Mouse (Mus musculus) liver, embryonic 16.5 days (tissue): ENCODE results near the gene Atf7. TPM values are rescaled to one million over a fixed set of nuclear protein-coding genes. Genes with fewer than 3 reads are reported as not detected.

Experiments used
- ATAC-seq: fragments of 200-750 bp; cut with Nextera tagmentation; 2 replicates; pipeline ENCODE4 v1.8.0; 2017; ENCODE audit warnings: low read depth, mild to moderate bottlenecking, moderate number of reproducible peaks, moderate library complexity
- H3K27ac ChIP-seq: fragments of 300-500 bp; sonication (generic); 2 replicates; pipeline ENCODE4 v1.5.1; 2014; ENCODE audit warnings: mild to moderate bottlenecking, low read length
- H3K27me3 ChIP-seq: fragments of 300-500 bp; sonication (generic); 2 replicates; pipeline ENCODE4 v1.6.1; 2014; ENCODE audit warnings: low read depth, low read length, mixed read lengths; ENCODE audit not compliant: control insufficient read depth, insufficient read depth
- H3K36me3 ChIP-seq: fragments of 300-500 bp; sonication (generic); 2 replicates; pipeline ENCODE4 v1.6.1; 2014; ENCODE audit warnings: mild to moderate bottlenecking; ENCODE audit not compliant: control insufficient read depth, insufficient read depth
- H3K4me1 ChIP-seq: fragments of 300-500 bp; sonication (generic); 2 replicates; pipeline ENCODE4 v1.6.1; 2014; ENCODE audit warnings: low read depth, low read length, mixed read lengths; ENCODE audit not compliant: control insufficient read depth
- H3K4me2 ChIP-seq: fragments of 300-500 bp; sonication (generic); 2 replicates; pipeline ENCODE4 v1.6.1; 2014; ENCODE audit warnings: low read depth, low read length, mixed read lengths
- H3K4me3 ChIP-seq: fragments of 300-500 bp; sonication (generic); 2 replicates; pipeline ENCODE4 v1.5.1; 2014; ENCODE audit warnings: low read depth, mild to moderate bottlenecking, low read length
- H3K9ac ChIP-seq: fragments of 300-500 bp; sonication (generic); 2 replicates; pipeline ENCODE4 v1.6.1; 2014; ENCODE audit warnings: low read depth, low read length
- H3K9me3 ChIP-seq: fragments of 300-500 bp; sonication (generic); replicated peaks from 2 replicates; pipeline ENCODE4 v1.6.1; 2016; ENCODE audit warnings: low read length; ENCODE audit not compliant: control insufficient read depth
- WGBS: fragments of 180-500 bp; shearing (Covaris S2); extraction: QIAGEN DNeasy Blood & Tissue Kit; methylation state at CpG from one replicate; pipeline ENCODE4 v1.1.7; 2014; ENCODE audit not compliant: insufficient replicate concordance; 5-methylcytosine and 5-hydroxymethylcytosine counted together
- polyA plus RNA-seq: library from polyadenylated mRNA; unstranded; fragments of >200 nt; fragmentation: Nextera tagmentation; extraction: Ambion mirVana; gene quantifications from 2 replicates; pipeline ENCODE4 v1.2.1, GENCODE M21; 2015

The Atf7 gene
- polyA plus RNA-seq, 1 experiment from 2014 or later: 10.2 TPM

GRCm38 (mm10) chr15:102517631-102517975, 107.7 kb downstream of the Atf7 start:
- peak overlapping the region; percentile 69 for H3K9ac ChIP-seq
- H3K4me1 ChIP-seq: peaks cover 29% of the 10 kb centered on the region
- peaks cover 3% of the 10 kb centered on the region; the same call in 1 of the 2 replicates for H3K27me3 ChIP-seq
- H3K36me3 ChIP-seq: peaks cover 6% of the 10 kb centered on the region; the same call in 1 of the 2 replicates
- 0% methylated on average over 10 of the region's 10 CpGs for WGBS
- H3K27ac ChIP-seq: peak overlapping the region; percentile 76
- H3K4me3 ChIP-seq: peak overlapping the region; percentile 78
- peak overlapping the region; percentile 98 for H3K4me2 ChIP-seq
- no peak for ATAC-seq
- H3K9me3 ChIP-seq: no peaks in the 10 kb centered on the region

- Histone ChIP-seq H3K36me3 (no peaks in the 10 kb centered on the region), H3K27me3 (peaks cover 3% of the 10 kb centered on the region; the same call in 1 of the 2 replicates), H3K9me3 (no peaks in the 10 kb centered on the region), H3K4me3 (peak within 1 kb of the TSS; percentile 78), H3K4me1 (peaks cover 29% of the 10 kb centered on the region), H3K4me2 (peak within 1 kb of the TSS; percentile 98), H3K27ac (peak within 1 kb of the TSS; percentile 76), H3K9ac (peak within 1 kb of the TSS; percentile 69)
- no peak for ATAC-seq
- WGBS: under 1% methylated on average over 38 of the region's 43 CpGs
Observed at GRCm38 (mm10) chr15:102516728-102517404, 108.4 kb downstream of the Atf7 start, which contains the start of gene Map3k12. TSS of gene Map3k12 (minus strand) at chr15:102517064.

DNA sequence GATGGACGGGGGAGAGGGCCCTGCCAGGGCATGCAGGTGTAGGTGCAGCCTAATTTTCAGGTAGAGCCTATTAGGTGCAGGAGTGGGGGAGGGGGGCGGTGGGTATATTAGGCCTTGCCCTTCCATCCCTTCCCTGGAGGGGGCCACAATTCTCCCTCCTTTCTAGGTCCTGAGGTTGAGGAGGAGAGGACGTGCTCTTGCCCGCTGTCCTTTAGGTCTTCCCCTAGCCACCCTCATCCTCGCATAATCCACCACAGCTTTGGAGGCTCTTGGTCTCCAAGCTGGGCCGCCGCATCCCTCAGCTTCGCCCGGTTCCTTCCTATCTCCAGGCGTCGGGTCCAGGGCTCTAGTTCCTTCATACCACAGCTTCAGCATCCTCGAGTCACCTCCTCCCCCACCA, 109.0 kb downstream of the Atf7 start:
- 10% methylated on average over 12 of the region's 12 CpGs for WGBS
- H3K27ac ChIP-seq: no peak overlapping the region
- peaks cover 3% of the 10 kb centered on the region; the same call in 1 of the 2 replicates for H3K27me3 ChIP-seq
- peak overlapping the region; percentile 78 for H3K4me3 ChIP-seq
- ATAC-seq: no peak
- no peaks in the 10 kb centered on the region for H3K9me3 ChIP-seq
- H3K36me3 ChIP-seq: no peaks in the 10 kb centered on the region
- peak overlapping the region; percentile 69 for H3K9ac ChIP-seq
- H3K4me1 ChIP-seq: peaks cover 30% of the 10 kb centered on the region
- H3K4me2 ChIP-seq: peak overlapping the region; percentile 98

DNA sequence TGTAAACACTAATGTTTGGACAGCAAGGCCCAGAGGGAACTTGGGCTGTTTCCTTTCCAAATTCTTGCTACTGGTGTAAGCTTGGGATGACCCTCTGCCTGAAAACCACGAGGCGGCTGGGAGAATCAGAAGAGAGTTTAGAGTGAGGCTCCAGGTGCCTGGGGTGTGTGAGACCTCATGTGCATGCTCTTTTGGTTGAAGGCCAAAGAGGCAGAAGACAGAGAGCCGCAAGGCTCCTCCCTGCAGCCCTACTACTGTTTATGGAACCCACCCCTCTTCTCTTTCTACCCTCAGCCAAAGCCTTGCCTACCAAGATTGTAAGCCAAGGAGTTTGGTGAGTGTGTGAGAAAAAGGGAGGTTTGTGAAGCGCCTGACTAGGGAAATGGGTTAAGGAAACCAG, 109.5 kb downstream of the Atf7 start:
- H3K27ac ChIP-seq: no peak overlapping the region
- no peak overlapping the region for H3K9ac ChIP-seq
- peak overlapping the region; percentile 98; the same call in 1 of the 2 replicates for H3K4me2 ChIP-seq
- H3K27me3 ChIP-seq: peaks cover 3% of the 10 kb centered on the region; the same call in 1 of the 2 replicates
- no peak overlapping the region for H3K4me3 ChIP-seq
- H3K4me1 ChIP-seq: peaks cover 35% of the 10 kb centered on the region
- no peak for ATAC-seq
- WGBS: 76% methylated on average over 4 of the region's 4 CpGs
- H3K9me3 ChIP-seq: no peaks in the 10 kb centered on the region
- H3K36me3 ChIP-seq: no peaks in the 10 kb centered on the region

DNA sequence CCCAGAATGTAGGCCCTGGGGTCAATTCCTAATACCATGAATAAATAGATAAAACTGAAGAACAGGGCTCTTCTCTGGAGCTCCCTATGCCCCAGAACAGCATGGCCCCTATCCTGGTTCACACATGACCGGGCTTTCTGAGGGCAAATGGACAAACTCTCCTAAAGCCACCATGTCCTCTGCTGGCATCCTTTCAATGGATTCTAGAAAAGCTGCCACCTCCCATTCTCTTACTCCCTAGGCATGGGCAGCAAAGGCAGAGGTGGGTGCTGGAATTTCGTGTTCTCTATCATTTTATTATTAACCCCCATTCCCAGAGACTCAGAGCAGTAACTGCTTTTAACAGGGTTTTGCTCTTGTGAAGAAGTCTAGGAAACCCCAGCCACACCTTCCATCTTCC, 110.0 kb downstream of the Atf7 start:
- no peak overlapping the region for H3K4me2 ChIP-seq
- no peak overlapping the region for H3K4me3 ChIP-seq
- no peaks in the 10 kb centered on the region for H3K9me3 ChIP-seq
- ATAC-seq: no peak
- H3K36me3 ChIP-seq: no peaks in the 10 kb centered on the region
- peaks cover 3% of the 10 kb centered on the region; the same call in 1 of the 2 replicates for H3K27me3 ChIP-seq
- H3K27ac ChIP-seq: no peak overlapping the region
- H3K4me1 ChIP-seq: peaks cover 35% of the 10 kb centered on the region
- 64% methylated on average over 2 of the region's 2 CpGs for WGBS
- no peak overlapping the region for H3K9ac ChIP-seq

DNA sequence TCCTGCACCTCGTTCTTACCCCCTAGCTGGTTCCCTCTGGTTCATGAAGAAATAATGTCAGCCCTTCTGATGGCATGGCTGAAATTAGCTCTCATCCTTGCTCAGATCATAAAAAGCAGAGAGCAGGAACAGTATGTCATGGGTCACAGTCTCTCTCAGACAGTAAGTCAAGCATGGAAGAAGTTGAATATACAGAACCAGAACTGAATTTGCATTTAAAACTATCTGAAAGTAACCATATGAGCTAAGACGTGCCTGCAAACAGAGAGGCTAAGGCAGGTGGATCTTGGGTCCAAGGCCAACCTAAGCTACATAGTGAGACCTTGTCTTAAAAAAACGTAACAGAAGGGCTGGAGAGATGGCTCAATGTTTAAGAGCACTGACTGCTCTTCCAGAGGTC, 112.3 kb downstream of the Atf7 start:
- H3K36me3 ChIP-seq: no peaks in the 10 kb centered on the region
- H3K27me3 ChIP-seq: peaks cover 3% of the 10 kb centered on the region; the same call in 1 of the 2 replicates
- H3K27ac ChIP-seq: no peak overlapping the region
- no peak overlapping the region for H3K4me2 ChIP-seq
- no peak for ATAC-seq
- no peak overlapping the region for H3K4me3 ChIP-seq
- H3K9ac ChIP-seq: no peak overlapping the region
- H3K4me1 ChIP-seq: peaks cover 23% of the 10 kb centered on the region
- WGBS: 53% methylated on average over 3 of the region's 3 CpGs
- no peaks in the 10 kb centered on the region for H3K9me3 ChIP-seq

GRCm38 (mm10) chr15:102512471-102512870, 112.8 kb downstream of the Atf7 start:
- Histone ChIP-seq H3K4me3 (no peak overlapping the region), H3K9me3 (no peaks in the 10 kb centered on the region), H3K27ac (no peak overlapping the region), H3K4me1 (peaks cover 23% of the 10 kb centered on the region), H3K9ac (no peak overlapping the region), H3K27me3 (peaks cover 3% of the 10 kb centered on the region; the same call in 1 of the 2 replicates), H3K36me3 (no peaks in the 10 kb centered on the region), H3K4me2 (no peak overlapping the region)
- ATAC-seq: no peak

DNA sequence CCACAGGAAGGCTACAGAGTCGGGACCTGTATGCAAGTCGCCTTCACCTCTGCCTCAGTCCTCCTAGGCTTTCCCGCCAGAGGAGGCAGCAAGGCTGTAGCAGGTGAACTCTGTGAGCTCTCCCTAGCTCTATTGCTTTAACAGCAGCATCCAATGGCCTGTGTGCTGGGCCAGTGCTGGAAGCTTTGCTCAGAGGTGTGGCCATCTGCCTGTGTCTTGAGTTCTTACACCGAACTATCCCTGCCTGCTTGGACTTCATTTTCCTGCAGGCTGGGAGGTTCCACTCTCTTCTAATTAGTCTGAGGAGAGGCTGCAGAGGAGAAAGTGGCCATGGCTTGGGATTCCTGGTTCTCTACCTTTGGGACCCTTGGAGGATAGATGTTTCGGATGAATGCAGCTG, 113.3 kb downstream of the Atf7 start:
- no peak overlapping the region for H3K4me3 ChIP-seq
- H3K27ac ChIP-seq: no peak overlapping the region
- H3K27me3 ChIP-seq: peaks cover 3% of the 10 kb centered on the region; the same call in 1 of the 2 replicates

GRCm38 (mm10) chr15:102511285-102511833, 113.9 kb downstream of the Atf7 start:
- H3K4me1 ChIP-seq: peaks cover 18% of the 10 kb centered on the region
- no peak overlapping the region for H3K27ac ChIP-seq
- 36% methylated on average over 6 of the region's 6 CpGs for WGBS
- H3K9me3 ChIP-seq: no peaks in the 10 kb centered on the region
- no peak overlapping the region for H3K4me2 ChIP-seq
- H3K4me3 ChIP-seq: no peak overlapping the region
- ATAC-seq: no peak
- H3K27me3 ChIP-seq: peaks cover 3% of the 10 kb centered on the region; the same call in 1 of the 2 replicates
- H3K9ac ChIP-seq: no peak overlapping the region
- H3K36me3 ChIP-seq: no peaks in the 10 kb centered on the region

More for the DNA sequence above, 113.3 kb downstream of the Atf7 start:
- no peak overlapping the region for H3K9ac ChIP-seq
- H3K4me2 ChIP-seq: no peak overlapping the region
- ATAC-seq: no peak
- no peaks in the 10 kb centered on the region for H3K9me3 ChIP-seq
- peaks cover 23% of the 10 kb centered on the region for H3K4me1 ChIP-seq
- 54% methylated on average over 5 of the region's 5 CpGs for WGBS
- no peaks in the 10 kb centered on the region for H3K36me3 ChIP-seq
